Mouse (Mus musculus) fibroblast of lung, adult 2 months (primary cell): ENCODE data around the gene Kcna5.
A peak's percentile ranks its signal among the peaks of the same experiment; 100 is the strongest.

Experiments
- DNase-seq: peaks from one replicate; pipeline ENCODE4 v3.0.0-alpha.2; 2011; ENCODE audit warnings: low read depth

The Kcna5 gene

DNA sequence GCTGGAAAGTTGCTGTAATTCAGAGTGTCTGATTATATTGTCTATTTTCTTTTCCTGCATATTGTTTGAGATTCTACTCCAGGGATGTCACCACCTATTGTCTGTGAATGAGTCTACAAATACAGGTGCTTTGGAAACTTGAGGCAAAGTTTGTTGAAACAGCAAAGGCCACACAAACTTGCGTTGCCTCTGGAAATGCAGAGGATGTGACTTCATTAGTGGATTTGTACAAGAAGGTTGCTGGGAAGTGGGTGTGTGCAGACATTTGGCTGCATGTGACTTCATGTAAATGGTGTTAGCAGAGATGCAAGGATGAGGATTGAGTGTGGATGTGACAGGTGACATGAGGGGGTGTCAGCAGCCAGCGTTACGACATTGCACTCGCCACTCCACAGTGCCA lies 1.7 kb upstream of the Kcna5 start:
- DNase-seq: no peak

- DNase-seq: no peak
Measured at GRCm38 (mm10) chr6:126535911-126536270, 679 bp upstream of the Kcna5 start.

DNA sequence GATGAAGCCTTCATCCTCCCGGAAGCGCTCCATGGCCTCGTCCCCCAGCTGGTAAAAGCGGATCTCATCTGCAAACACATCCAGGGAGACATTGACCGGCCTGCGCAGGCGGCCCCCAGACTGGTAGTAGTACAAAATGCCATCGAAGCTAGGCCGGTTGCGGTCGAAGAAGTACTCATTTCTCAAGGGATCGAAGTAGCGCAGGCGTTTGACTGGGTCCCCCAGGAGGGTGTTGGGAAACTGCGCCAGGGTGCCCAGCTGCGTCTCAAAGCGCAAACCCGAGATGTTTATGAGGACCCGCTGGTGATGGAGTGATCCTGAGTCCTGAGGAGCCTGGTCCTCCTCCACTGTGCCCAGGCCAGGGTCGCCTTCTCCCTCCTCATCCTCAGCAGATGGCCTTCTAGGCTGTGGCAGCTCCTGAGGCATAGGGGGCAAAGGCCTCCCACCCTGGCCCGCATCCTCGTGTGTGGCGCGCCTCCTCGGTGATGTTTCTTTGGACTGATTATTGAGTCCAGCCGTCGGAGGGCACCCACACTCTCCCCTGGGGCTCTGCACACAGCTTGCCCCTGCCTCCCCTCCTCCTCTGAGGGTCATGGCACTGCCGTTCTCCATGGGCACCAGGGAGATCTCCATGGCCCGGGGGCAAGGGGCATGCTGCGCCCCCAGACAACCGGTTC lies 543 bp downstream of the Kcna5 start:
- no peak for DNase-seq

GRCm38 (mm10) chr6:126531306-126531705 lies 3.9 kb downstream of the Kcna5 start:
- no peak for DNase-seq

- no peak for DNase-seq
Measured at GRCm38 (mm10) chr6:126530019-126530418, 5.2 kb downstream of the Kcna5 start.

GRCm38 (mm10) chr6:126514720-126515119 lies 20.5 kb downstream of the Kcna5 start:
- no peak for DNase-seq

DNA sequence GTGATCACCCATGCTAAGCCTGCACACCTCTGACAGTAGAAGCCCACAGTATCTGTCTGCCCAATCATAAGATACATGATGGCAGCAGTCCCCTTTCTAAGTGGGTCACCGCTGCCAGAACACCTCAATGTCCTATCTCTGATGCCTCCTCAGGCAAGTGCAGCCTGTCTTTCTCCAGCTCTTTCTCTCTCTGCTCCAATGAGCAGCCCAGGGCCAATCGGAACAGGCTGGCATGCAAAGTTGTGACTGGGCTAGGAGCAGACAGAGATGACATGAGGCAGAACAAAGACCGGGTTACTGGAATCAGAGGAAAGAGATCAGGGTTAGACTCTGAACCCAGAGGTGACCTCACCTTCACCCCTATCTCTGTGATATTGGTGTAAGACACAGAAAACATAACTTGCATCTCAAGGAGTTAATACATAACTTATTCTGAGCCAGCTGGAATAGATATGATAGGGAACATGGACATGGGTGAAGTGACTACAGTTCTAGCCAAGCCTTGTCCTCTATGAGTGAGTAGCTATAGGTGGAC lies 21.4 kb downstream of the Kcna5 start:
- DNase-seq: no peak

DNA sequence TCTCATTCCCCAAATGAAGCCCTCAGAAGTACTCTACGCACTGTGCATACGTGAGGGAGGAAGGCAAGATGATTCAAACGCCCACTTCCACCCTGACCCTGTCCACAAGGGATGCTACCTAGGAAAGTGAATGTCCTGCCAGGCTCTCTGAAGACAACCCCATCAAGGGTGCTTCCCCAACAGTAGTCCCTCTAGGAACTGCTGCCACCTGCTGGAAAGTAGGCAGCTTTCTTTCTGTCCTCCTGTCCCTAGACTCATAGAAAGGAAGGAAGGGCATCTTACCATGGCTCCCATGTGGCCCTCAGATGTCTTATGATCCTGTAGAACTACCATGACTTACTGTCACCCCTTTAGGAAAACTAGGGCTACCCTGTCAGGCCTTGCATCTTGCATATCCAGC lies 22.1 kb downstream of the Kcna5 start:
- no peak for DNase-seq

DNA sequence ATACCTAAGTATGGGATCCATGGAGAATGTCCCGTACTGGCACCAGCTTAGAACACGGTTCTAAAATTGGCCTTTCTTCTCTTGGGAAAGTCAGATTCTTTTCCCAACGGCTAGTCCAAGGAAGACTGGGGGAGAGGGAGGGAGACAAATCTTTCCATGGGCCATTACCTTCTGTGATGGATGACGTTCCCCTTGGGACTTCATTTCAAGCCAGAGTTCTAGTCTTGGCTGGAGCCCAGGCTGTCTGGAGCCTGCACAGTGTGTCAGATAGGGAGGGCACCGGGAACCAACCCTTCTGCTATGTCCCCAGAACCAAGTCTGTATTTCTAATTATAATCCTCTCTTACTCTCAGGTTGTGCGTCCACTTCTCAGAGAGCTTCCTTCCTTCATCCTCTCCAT lies 26.5 kb downstream of the Kcna5 start:
- no peak for DNase-seq

DNA sequence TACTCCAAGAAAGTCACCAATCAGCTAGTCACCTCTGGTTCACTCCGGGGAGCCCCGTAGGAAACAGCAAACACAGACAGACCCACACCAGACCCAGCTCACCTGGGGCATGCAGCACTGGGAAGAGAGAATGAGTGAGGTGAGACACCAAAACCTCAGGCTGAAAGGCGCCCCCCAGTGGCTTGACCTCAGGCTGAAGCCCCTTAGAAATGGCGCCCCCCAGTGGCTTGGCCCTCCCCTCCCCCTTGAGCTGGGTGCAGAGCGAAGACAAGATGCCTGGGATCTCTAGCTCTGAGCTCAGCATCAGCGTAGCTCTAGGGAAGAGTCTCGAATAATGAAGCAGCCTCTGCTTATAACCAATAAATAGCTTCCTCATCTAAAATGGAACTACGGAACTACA lies 31.3 kb downstream of the Kcna5 start:
- DNase-seq: no peak

DNA sequence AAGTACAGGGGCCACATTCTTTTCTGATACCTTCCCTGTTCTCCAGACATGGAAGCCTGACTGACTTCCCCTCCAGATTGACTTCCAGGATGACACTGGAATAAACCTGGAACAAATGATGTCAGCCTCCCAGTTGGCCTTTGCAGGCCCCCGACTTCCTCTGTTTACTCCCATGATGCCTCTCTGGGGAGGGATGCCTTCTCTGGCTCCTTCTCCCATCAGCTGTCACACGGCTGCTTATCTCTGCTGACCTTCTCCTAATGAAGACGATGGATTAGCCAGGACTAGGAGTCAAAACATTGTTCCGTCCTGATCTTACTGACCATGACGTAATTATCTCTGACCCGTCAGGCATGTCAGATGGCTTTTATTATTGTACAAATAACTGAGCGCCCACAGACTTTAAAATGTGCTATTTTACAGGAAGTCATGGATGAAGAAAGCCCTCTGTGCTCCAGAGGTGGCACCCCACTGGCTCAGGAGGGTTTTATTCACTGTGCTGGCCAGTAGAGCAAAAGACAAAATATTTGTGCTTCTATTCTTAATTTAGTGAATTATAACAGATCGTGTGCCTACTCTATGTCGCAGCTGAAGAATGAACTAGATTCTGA lies 32.4 kb downstream of the Kcna5 start:
- DNase-seq: no peak

DNA sequence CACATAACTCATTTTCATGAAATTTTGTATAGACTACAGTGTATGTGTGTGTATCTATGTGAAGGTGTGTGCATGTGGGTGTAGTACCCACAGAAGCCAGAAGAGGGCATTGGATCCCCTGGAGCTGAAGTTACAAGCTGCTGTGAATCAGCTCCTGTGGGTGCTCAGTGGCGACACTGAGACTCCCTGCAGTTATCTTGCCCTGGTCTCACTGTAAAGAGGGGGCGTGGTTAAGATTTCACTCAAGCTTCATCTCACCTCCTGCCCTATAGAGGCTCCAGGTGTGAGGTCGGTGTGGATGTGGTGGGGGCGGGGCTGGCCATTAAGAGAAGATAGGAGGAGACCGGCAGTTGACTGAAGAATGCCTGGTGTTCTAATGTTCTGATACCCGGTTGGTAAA lies 34.2 kb downstream of the Kcna5 start:
- DNase-seq: no peak

DNA sequence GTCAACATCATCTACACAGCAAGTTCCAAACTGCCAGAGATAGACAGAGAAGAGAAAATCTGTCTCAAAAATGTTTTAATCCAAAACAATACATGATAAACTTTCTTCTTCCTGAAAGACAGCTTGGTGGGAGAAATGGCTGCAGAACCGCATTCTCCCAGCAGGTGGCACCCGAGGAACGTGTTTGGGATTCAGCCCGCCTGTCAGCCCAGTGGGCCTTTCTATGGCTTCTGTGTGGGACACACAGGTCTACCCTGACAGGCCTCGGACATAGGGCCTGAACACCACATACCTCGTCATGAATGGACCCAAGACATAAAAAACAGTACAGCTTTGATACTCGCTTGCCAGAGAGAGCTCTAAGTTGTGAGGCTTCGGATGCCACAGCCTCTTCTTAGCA lies 35.1 kb downstream of the Kcna5 start:
- DNase-seq: peak; percentile 40

- no peak for DNase-seq
Measured at GRCm38 (mm10) chr6:126497878-126498277, 37.3 kb downstream of the Kcna5 start.

DNA sequence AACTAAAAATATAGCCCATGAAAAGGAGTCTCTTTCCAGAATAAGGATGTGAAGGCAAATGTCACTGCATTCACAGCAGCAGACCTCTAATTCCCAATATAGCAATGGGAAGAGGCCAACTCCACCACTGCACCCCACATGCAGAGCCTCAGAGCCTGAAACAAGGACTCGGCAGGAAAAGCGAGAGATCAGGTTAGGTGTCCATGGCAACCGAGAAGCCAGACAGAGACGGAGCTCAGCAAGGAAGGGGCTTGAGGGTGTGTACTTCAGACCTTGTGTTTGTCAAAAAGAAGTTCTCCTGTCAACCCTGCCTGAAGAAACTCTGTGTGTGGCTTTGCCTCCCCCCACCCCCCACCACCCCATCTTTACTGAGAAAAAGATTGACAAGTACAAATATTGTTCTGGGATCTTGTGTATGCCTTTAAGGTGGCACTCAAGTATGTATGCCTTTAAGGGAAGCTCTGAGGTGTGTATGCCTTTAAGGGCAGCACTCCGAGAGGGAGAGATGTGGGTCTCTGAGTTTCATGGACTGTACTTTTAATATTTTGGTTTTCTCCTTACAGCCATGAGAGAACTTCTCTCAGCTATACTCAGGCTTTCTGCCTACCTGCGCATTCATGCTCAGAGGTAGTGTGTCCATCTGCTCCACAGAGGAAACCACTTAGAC lies 37.9 kb downstream of the Kcna5 start:
- no peak for DNase-seq

DNA sequence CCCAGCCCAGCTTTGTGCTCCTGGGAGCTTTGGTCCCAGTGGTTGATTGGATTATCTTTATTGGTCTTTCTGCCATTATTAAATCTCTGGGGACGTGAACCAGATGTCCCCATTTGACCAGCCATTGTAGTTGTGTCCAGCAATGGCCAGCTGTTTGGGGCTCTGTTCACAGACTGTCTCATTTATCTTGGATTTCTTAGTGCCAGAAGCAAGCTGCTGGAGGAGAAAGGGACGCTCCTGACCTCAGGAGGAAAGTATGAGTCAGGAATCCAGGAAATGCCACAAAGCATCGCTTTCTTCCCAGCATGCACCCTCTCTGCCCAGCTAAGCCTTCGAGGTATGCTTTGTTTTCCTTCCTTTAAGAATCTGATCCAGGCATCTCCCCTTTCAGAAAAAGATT lies 48.1 kb downstream of the Kcna5 start:
- no peak for DNase-seq

GRCm38 (mm10) chr6:126484887-126485286 lies 50.3 kb downstream of the Kcna5 start:
- DNase-seq: peak; percentile 62

DNA sequence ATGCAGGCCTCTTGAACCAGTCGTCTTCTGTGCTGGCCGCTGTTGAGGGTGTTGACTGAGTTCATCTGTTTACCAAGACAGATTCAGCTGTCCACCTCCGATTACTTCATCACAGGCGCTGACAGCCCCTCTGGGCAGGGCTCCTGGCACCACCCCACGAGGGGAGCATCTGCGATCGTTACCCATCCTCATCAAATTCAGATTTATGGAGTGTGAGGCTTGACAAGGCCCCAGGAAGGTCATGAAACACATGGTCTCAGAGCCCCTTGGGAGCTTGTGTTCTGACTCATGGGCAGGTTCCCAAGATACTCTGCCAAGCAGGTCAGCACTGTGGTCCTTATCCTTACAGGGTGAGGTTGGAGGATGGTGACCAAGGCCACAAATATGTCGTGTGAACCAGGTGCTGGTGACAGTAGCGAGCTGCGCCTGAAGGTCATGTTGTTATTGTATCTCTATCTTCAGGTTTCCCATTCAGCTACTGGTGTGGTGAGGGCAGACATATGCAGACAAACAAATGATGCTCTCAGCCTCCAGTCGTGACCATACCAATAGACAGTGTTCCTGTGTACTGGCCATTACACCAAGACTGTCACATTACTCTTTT lies 51.8 kb downstream of the Kcna5 start:
- DNase-seq: no peak
